Mouse (Mus musculus) brain, embryonic 14.5 days (tissue): ENCODE results near the gene Rheb. TPM values are rescaled to one million over a fixed set of nuclear protein-coding genes. Genes with fewer than 3 reads are reported as not detected.
A peak's percentile ranks its signal among the peaks of the same experiment; 100 is the strongest.

Experiments used
- DNase-seq: peaks from one replicate; pipeline ENCODE4 v3.0.0-alpha.2; 2011; ENCODE audit warnings: low read depth
- CTCF ChIP-seq: fragments of 200-500 bp; IDR thresholded peaks from 2 replicates; pipeline ENCODE4 v1.5.1; 2012; ENCODE audit warnings: inconsistent platforms, mild to moderate bottlenecking, moderate library complexity, borderline replicate concordance; ENCODE audit not compliant: insufficient read depth, insufficient read length; ENCODE audit errors: extremely low read depth
- POLR2A ChIP-seq: fragments of 200-500 bp; IDR thresholded peaks from 2 replicates; pipeline ENCODE4 v1.6.1; 2012; ENCODE audit warnings: mild to moderate bottlenecking, inconsistent platforms, borderline replicate concordance; ENCODE audit not compliant: poor library complexity, insufficient read depth, insufficient read length, severe bottlenecking; ENCODE audit errors: extremely low read depth
- polyA plus RNA-seq: library from polyadenylated mRNA; depleted of rRNA; stranded (reverse); fragments of >200 nt; gene quantifications from 2 replicates; pipeline ENCODE4 v1.2.3, GENCODE M21; 2012; rRNA removed

The Rheb gene
- polyA plus RNA-seq, 1 experiment: 80.5 TPM

GRCm38 (mm10) chr5:24778082-24778842, 64.2 kb downstream of the Rheb start:
- no peak for DNase-seq
- TF ChIP-seq POLR2A (no peak), CTCF (no peak)

DNA sequence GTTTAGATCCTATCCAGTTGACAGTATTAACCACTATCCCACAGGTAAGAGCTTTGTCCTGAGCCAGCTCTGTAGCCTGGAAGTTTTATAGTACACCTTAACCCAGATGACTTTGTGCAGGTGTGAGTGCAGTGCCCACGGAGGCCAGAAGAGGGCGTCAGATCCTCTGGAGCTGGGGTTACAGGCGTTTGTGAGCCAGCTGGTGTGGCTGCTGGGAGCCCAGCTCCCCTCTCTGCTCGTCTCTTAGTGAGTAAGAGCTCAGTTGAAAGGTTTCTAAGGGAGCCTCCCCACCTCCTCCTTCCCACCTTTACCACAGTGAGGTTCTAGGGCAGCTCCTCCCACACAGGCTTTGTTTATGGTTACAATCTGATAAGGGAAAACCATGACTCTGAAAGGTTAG, 65.7 kb downstream of the Rheb start:
- TF ChIP-seq POLR2A (no peak), CTCF (no peak)
- DNase-seq: no peak

DNA sequence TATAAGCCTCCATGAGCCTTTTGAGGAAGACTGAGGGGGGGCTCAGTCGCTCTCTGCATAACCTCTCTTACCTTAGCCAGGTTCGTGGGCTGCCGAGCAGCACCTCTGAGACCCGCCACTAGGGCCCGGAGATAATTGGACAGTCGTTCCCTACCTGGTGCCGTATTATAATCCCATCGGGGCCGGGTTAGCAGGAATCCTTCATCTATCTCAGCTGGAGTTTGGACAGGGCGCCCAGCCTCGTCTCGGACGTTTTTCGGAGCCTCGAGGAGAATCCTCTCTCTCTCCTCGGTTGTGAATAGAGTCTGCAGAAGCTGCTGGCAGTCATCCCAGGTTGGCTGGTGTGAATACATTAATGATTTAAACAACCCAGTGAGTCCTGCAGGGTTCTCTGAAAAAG, 67.9 kb downstream of the Rheb start:
- DNase-seq: peak; percentile 54

- no peak for TF ChIP-seq POLR2A
- TF ChIP-seq CTCF: no peak
- no peak for DNase-seq
These were observed 84.6 kb downstream of the Rheb start, which contains the start of gene Crygn for GRCm38 (mm10) chr5:24757816-24758215. Gene Crygn, minus strand, starts transcription at chr5:24758008.

DNA sequence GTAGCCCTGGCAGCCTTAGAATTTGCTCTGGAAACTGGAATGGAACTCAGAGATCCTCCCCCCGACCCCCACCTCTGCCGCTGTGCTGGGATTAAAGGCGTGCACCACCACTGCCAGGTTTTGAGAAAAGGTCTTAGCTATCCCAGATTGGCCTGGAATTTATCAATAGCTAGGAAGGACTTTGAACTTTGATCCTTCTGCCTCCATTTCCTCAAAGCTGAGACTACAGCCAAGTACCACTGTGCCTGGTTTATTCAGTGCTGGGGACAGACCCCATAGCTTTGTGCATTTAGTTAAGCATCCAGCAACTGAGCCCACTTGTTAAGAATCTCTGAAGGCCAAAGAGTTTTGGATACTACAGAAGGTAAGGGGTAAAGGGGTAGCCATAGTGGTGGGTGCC, 85.5 kb downstream of the Rheb start:
- TF ChIP-seq CTCF (no peak), POLR2A (no peak)
- no peak for DNase-seq

Other genes with a start within 250 kb of the Rheb start
- 162 and 203 TPM in 2 replicates for gene Smarcd3, start 218.2 kb downstream of the Rheb start, polyA plus RNA-seq
- gene Nub1, start 157.1 kb downstream of the Rheb start, polyA plus RNA-seq: 57.8 and 58.5 TPM in 2 replicates
- gene Wdr86, start 111.9 kb downstream of the Rheb start, polyA plus RNA-seq: 10.8 and 11.9 TPM in 2 replicates
- gene Crygn, start 84.6 kb downstream of the Rheb start, polyA plus RNA-seq: not detected in 2 replicates